Mouse (Mus musculus) thymus, postnatal 14 days (tissue): ENCODE results near the gene Cntn1.
"Not testable (repeated sequence)": the region's sequence is repeated elsewhere in the genome, so short reads cannot be mapped to it uniquely, and the experiment has no call there.

ENCODE experiments used
- DNase-seq: peaks from one replicate; pipeline ENCODE4 v3.0.0; 2021

Cntn1 gene

DNA sequence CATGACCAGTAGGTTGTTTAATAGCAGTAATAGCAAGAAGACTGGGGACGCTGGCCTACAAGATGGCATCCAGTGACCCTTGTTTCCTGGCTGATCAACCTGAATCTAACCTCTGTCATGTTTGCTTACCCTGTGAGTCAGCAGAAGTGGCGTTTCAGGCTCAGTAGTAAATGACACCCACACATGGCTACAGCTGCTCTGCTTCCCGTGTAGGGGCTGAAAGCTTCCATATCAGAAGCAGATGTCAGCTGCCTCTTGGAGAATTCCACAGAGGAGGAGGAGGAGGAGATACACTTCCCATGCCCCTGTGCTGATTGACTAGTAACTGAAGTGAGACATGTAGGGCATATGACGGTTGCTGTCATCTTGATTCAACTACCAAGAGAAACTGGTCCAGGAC, 225.9 kb downstream of the Cntn1 start:
- no peak for DNase-seq

DNA sequence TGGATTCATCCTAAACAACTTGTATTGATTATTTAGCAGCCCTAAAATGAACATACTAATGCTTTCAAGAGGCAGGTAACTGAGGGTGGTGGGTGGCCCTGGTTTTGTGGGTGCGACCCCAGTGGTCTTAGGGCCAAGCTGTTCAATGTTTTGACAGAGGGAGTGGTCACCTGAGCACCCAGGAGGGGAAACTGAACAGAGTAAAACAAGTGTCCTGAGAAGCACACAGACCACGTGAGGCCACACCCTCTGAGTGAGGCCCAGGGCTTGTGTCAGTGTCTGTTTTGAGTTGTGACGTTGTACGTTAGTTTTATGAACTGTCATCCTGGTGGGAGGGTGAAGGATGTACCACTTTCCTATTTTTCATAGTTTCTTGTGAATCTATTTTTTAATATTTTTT, 227.0 kb downstream of the Cntn1 start:
- no peak for DNase-seq

DNA sequence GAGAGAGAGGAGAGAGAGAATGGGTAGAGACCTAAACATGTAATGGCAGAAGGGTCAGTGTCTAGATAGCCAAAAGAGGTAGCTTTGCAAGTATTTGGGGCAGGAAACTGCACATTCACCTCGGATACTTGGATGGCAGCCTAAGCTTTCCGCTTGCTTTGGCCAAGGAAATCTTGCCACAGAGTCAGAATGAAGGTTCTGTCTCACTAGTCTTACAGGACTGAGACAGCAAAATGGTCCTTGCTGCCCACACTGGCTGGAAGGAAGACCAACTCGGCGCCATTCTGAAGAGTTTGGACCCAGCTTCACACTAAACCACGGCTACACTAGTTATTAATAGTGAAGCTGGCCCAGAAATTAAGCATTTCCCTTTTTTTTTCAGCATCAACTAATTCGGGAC, 230.0 kb downstream of the Cntn1 start:
- DNase-seq = no peak

DNA sequence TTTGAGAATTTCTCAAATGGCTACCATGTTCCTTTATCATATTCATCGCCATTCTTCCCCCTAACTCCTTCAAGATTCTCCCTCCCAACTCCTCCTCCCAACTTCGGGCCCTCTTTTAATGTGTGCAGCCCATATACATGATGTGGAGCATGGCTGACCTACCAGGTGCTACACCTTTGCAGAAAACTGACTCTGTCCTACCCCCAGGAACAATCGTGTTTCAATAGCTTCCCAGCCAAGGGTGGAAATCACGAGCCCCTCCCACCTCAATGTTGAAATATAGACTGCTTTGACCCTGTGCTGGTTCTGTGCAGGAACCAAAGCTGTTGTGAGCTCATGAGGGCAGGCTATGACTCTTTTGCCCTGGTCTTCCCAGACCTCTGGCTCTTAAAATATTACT, 236.7 kb downstream of the Cntn1 start:
- no peak for DNase-seq

DNA sequence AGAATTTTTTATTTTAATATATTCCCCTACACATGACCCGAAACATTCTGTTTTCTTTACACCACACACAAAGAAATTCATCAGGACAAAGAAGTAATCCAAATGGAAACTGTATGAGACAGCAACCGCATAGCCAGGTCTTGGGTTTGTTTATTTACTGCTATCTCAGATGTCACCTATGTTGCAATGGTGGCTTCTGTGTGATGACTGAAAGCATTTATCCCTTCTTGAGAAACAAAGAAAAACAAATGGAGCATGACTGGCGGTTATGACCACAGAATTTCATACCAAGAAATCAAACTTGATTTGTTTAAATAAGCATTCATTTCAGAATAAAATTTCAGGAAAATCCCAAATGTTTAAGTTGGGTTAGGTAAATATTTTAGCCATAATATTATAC, 245.5 kb downstream of the Cntn1 start:
- DNase-seq = no peak

DNA sequence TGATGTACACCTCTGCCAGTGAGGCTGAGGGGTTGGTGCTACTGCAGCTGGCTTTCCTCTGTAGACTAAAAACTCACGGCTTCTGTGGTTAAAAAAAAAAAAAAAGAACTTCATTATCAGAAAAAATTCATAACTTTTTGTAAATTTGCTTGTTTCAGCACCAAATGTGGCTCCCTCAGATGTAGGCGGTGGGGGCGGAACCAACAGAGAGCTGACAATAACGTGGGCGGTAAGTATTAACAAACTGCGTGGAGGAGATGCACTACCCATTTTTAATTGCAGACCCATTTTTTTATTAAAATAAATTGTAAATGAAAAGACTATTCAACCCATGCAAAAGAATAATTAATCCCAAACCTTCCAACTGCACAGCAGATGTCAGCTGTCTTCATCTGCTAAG, 251.8 kb downstream of the Cntn1 start:
- no peak for DNase-seq

DNA sequence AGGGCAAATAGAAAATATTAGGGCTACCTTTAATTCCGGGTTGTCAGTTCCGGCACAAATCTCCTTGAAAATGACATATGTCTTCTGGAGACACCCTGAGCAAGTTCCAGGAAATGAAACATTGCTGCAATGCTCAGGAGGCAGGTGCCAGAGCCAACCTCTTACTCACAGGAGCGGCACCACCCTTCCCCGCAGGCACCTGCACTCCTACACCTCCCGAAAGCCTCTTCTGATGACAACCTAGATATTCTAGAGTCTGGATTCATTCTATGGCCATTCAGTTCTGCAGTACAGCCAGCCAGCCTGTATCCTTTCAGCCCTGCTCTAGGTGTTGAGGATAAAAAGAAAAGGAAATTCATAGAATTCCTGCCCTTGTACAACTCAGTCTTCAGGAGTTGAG, 253.3 kb downstream of the Cntn1 start:
- DNase-seq = no peak

DNA sequence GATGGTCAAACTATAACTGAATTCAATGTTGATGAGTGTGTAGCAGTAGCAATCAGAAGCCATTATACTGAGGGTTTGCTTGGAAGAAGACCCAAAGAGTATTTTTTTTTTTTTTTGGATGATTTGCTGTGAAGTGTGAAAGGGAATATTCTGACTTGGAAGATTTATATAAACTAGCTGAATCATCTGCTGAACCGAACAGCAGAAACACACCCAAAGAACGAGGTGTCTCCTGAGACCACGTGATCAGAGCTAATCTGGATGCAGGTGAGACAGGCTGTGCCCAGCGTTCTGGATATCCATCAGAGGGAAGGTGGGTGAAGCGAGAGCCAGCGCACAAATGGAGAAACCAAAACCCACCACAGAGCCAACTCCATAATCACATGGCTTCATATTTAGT, 271.0 kb downstream of the Cntn1 start:
- no peak for DNase-seq

DNA sequence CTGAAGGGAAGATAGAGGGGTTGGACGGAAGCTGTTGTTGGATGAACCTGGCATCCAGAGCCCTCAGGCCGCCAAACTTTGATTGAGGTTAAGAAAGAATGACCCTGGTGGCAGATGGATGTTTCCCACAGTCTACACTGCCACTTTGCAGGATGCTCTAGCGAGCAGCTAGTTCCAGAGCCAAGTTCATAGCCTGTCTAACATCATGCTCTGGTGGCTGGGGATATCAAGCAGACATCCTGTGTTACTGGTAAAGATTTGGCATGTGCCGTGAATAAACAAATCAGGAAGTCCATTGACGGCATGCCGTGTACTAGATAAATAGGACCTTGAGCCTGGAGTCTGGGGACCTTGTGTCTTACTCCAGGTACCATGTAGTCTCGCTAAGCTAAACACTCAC, 276.1 kb downstream of the Cntn1 start:
- DNase-seq = no peak

DNA sequence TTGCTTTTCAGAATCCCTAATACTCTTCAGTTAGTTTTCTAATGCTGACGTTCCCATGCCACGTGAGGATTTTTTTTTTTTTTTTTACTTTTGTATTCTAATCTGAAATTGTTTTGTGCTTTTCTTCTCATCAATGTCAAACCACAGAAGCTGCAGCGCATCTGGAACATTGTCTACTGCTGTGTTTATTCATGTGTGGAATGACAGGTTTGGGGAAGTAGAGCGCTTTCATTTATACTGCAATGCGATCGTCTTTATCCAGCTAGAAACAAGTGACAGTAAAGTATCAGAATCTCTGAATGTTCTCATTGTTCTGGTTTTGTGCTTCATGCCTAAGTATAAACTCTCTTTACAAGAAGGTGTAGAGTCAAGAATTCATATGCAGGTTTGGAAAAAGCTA, 289.3 kb downstream of the Cntn1 start:
- DNase-seq = no peak

DNA sequence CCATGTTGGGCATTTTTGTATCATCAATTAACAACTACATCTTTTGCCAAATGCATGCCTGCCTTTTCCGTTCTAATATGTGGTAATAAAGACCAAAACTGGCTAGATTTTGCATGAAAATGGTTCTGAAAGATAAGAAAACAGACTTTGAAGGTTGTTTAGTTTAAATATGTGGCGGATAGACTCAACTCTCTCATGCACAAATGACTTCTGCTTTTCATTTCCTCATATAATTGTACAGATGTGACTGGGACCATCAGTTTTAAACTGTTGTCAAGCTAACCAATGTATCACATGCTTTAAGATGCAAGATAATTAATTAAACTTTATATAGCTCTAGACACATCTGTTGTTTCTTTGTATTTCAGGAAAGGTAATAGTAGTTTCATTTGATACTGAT, 290.5 kb downstream of the Cntn1 start:
- no peak for DNase-seq

DNA sequence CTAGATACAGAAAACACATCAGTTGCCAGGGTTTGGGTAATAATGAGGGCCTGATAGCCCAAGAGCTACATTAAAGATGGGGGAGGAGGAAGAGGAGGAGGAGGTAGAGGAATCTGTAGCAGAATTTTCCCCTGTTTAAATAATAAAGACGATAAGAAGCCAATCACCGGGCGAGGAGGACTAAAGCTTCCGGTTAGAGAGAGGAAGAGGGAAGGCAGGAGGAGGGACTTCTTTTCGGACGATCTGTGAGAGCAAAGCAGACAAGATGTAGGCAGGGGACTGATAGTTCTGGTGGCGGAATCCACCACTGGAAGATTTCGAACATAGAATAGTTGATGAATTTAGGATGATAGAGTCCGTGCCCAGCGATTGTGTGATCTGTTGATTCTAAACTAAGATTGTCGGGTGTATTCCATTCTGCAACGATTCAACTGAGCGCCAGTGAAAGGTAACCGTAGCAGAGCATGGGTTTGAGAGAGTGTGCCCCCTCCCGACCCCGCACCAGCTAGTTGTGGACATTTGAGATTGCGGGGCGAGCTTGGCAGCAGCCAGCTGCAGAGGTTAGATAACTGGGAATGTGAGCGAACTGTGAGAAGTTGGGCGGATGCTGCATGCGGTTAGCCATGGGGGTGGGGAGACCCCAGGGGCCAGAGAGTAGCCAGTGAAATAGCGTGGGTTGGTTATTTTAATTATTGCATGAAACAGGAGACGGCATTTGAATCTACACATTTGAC, 293.3 kb downstream of the Cntn1 start:
- no peak for DNase-seq

DNA sequence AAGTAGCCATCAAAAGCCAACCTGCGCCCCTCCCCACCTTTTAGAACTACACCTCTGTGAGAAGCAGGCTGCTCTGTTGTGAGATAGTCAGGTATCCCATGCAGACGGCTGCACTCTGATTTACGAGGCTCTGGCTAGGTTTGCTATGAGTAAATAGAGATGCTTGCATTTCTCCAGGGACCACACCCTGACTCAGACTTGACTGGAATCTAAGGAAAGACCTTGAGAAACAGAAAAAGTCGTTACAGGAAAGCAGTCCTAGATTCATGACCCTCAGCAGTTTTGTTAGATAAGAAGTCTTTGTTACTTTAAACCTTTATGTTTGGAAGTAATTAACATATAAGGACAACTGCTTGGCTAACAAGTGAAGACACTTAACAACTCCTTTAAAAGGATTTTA, 296.5 kb downstream of the Cntn1 start:
- no peak for DNase-seq

DNA sequence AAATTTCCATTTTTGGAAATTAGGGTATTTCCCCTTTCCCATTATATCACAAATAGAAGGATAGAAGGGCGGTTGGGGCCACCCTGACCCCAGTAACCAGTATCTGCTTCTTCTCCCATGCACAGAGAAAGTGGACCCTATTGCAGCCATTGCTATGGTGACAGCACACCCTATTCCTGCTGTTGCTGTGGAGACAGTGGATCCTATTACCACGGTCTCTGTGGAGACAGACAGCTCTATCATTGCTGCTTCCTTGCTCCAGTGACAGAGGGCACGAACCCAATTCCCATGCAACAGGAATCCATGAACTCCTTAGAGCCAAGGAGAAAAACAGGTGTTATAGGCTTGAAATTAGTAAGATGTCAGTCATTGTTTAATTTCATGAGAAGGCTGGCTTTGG, 296.9 kb downstream of the Cntn1 start:
- no peak for DNase-seq

DNA sequence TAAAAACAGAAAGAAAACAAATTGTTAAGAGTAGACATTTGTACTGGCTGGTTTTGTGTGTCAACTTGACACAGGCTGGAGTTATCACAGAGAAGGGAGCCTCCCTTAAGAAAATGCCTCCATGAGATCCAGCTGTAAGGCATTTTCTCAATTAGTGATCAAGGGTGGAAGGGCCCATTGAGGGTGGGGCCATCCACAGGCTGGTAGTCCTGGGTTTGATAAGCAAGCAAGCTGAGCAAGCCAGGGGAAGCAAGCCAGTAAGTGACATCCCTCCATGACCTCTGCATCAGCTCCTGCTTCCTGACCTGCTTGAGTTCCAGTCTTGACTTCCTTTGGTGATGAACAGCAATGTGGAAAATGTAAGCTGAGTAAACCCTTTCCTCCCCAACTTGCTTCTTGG, 297.5 kb downstream of the Cntn1 start:
- DNase-seq = not testable (repeated sequence)

DNA sequence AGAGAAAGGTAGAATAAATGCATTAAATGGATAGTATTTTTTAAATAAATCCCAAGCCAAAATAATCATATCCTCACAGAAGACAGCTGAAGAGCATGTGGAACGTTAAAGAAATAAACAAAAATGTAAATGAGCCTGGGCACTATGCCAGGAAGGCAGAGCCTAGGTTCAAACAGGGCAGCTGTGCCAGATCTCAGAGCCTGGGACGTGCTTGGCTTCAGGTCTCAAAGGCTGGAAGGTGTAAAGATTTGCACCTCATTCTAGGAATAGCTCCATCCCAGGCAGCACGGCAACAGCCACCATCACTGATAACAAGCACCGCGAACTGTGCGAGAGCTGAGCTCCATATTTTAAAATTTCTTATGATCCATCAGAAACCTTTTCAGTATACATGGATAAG, 313.2 kb downstream of the Cntn1 start:
- no peak for DNase-seq

DNA sequence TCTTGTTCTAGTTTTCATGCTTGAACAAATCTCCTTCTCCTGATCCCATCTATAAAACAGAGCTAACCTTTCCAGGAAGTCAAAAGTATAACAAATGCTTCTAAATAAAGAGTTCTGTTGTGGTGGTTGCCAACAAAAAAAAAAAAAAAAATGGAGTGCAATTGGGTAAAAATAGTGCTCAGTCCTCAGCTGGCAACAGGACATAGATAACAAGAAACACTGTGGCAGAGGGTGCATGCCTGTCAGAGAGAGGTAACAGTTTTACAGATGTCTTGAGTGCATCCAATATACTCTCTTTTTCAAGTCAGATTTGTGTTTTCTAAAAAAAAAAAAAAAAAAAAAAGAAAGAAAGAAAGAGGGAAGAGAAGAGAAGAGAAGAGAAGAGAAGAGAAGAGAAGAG, 313.6 kb downstream of the Cntn1 start:
- DNase-seq = no peak
